Mouse (Mus musculus): ENCODE measurements at regions not wholly inside any gene's neighbourhood (a gene's known extent, or its start where the extent isn't known, plus 50 kb on each side); places are given as distances from the start of the nearest gene placed in this dataset.
"Not testable (repeated sequence)": the region's sequence is repeated elsewhere in the genome, so short reads cannot be mapped to it uniquely, and the experiment has no call there.

DNA sequence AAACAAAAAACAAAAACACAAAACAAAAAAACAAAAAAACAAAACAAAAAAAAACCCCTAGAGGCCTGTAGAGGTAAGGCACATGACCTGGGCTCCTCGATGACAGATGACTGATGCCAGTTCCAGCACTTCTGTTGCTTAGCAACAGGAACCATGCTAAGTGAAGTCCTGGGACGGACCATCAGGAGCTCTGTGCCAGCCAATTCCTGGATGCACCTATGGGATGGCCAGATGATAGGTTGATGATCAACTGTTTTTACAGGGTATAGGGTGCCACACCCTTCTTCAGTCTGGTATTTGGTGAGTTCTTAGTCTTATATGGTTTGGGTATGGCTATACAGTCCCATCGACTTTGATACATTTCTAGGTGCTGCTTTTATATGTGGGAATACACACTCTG, 209.9 kb downstream of the Med10 start:
- no peak for DNase-seq (ENCODE audit: low spot score)

DNA sequence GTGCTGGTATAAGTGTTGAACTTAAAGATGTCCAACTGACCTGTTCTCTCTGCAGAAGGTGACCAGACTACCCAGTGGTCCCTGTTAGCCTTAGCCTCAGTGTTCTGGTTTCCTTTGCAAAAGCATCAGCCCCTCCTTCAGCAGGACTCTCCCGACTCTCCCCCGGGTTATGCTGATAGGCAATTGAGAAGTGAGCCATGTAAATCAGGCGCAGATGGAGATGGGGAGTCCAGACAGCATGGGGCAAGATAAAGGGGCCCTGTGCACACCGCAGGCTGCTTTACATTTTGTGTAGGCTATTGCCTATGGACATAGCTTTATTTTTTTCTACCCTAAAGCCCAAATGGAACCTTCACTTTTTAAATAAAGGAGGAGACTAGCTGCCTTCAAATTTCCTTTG, 213.0 kb downstream of the Med10 start:
- no peak for DNase-seq (ENCODE audit: low spot score)

DNA sequence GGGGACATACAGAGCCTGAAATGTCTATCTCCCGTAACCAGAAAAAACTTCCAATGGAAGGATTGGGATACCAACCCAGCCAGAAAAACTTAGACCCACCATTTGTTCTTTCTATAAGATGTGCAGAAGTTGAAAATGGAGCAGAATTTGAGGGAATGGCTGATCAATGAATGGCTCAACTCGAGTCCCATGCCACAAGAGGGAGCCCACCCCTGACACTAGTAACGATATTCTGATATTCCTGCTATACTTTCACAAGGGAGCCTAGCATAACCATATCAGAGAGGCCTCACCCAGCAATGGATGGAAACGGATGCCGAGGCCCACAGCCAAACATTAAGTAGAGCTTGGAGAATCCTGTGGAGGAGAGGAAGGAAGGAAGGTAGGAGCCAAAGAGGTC, 215.3 kb downstream of the Med10 start:
- DNase-seq (ENCODE audit: low spot score), result no peak

- no peak for DNase-seq (ENCODE audit: low spot score)
These were observed 218.0 kb downstream of the Med10 start for GRCm38 (mm10) chr13:70019999-70020838.

GRCm38 (mm10) chr13:70033249-70033648, 231.1 kb downstream of the Med10 start:
- DNase-seq (ENCODE audit: low spot score), result no peak

- no peak for DNase-seq (ENCODE audit: low spot score)
These were observed 231.6 kb downstream of the Med10 start for GRCm38 (mm10) chr13:70033763-70034162.

DNA sequence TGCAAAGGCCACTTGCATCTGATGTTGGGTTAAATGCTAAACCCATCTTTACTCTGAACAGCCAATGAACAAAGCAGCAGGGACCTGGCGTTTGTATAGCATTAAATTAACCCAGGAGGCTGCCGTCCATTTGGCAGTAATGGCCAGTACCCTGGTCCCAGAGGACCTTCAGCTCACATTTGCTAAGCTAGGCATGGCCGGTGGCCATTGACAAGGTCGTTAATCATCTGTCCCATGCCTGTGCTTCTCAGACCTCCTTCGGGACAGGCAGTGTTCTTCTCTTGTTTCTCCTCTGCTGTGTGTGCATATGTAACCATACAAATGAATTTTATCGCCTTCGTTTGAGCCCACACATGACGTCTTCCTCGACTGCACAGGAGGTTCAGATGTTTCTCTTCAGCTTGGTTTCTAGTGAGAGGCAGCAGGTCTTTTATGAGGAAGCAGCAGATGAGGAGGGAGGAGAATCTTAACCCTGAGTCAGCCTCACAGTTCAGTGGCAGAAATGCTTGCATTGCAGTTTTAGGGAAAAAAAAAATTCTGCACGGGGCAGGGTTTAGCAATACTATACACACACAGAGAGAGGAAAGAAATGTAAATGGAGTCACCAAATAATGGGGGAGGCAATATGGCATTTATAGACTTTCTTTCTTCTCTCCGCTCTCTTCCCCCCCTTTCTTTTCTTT, 235.9 kb downstream of the Med10 start:
- DNase-seq (ENCODE audit: low spot score), result no peak

- DNase-seq (ENCODE audit: low spot score), result no peak
These were observed 255.7 kb downstream of the Med10 start for GRCm38 (mm10) chr13:70057920-70058319.

- DNase-seq (ENCODE audit: low spot score), result no peak
These were observed 259.3 kb downstream of the Med10 start for GRCm38 (mm10) chr13:70061363-70061945.

- DNase-seq (ENCODE audit: low spot score), result no peak
These were observed 271.5 kb downstream of the Med10 start for GRCm38 (mm10) chr13:70073655-70074054.

DNA sequence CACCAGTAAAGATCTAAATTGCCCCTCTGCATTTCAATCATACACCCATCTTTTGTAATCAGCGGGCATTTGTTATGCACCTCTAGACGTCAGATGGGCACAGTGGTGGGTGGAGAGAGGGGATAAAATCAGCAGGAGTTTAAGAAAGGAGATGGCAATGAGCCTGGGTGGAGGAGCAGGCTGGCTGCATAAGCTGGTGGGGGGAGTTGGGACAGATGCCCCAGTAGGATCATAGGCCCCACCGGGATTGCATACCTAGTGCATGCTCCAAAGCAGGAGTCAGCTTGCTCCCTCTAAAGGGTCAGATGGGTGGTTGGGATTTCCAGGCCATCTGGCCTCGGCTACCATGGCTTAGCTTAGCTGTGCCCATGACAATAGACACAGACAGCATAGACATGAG, 273.2 kb downstream of the Med10 start:
- no peak for DNase-seq (ENCODE audit: low spot score)

DNA sequence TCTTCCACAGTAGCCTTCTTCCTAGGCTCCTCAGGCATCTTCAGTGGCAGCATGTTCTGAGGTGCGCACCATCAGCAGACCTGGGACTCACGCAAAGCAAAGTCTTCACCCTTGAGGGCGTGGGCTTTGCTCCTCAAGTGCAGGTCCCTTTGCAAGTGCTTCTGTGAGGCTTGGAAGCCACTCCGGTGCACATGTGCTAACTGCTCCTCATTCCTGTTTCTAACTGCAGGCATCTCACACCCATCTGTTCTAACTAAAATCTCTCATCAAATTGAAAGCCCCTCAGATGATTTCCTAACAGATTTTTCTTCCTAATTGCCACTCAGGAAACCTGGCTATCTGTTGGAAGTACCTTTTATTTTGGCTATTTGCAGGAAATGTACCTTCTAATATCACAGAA, 278.9 kb downstream of the Med10 start:
- DNase-seq (ENCODE audit: low spot score), result no peak

DNA sequence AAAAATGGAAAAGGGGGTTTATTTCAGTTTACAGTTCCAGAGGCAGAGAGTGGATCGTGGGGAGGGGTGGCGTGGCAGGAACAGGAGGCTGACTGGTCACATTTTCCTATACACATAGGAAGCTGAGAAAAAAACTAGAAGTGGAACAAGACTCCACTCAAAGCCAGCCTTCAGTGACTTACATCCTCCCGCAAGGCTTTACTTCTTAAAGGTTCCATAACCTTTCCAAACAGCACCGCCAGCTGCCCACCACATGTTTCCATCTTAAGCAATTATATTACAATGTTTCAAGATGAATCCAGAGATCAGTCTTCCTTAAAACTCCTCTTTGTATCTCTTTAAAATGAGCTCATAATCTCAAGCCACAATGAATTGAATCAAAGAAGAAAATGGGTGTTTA, 290.7 kb downstream of the Med10 start:
- DNase-seq (ENCODE audit: low spot score), result no peak

DNA sequence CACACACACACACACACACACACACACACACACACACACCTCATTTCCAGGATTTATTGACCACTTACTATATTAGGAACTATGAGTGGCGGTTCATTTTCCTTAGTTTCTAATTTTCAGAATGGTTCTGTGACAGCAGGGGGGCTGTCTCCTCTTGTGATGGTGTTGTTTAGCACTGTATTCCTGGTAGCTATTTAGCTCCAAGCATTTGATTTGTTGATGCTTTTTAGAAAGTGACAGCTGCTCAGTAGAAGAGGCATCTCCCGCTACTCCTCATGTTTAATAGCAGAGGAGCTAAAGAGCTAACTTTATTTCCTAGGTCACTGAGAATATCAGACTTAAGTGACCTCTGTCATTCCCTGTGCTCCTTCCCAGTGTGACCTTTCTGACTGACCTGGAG, 291.8 kb downstream of the Med10 start:
- DNase-seq (ENCODE audit: low spot score), result no peak

DNA sequence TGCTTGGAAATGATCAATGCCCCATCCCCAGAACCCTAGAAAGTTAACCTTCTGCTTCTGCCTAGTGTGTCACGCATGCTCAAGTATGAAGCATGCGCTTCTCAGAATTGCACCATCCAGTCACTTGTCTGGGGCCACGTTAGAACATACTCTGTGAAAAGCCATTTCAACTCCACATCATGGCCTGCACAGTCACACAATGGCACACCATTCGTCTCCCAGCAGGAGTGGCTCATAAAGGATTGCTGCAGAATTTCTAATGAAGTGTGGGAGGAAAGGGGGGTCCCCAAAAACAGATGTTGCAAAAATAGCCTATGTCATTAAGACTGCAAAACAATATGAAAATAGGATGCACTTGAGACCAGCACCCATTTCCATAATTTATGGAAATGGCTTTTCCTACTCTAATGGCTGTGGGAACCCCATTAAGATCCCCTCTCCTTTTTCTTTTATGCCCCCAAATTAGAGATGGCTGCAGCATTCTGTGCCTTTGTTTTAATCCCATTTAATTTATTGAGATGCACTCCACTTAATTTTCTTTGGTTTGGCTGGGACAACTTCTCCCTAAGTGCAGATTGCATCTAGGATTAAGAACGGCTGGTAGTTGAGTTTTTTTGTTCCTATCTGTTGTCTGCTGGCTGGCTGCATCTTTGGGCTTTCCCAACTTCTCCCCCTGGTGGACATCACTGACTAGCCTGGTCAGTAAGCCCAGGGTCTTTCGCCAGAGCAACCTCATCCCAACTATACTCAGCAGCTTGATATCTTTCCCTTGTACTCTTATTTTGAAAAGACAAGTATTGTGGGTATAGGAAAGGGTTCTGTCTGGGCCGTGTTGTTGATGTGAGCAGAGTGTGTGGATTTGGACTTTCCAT, 294.5 kb downstream of the Med10 start:
- DNase-seq (ENCODE audit: low spot score), result no peak

- not testable (repeated sequence) for DNase-seq (ENCODE audit: low spot score)
These were observed 297.9 kb downstream of the Med10 start for GRCm38 (mm10) chr13:70100091-70100490.

DNA sequence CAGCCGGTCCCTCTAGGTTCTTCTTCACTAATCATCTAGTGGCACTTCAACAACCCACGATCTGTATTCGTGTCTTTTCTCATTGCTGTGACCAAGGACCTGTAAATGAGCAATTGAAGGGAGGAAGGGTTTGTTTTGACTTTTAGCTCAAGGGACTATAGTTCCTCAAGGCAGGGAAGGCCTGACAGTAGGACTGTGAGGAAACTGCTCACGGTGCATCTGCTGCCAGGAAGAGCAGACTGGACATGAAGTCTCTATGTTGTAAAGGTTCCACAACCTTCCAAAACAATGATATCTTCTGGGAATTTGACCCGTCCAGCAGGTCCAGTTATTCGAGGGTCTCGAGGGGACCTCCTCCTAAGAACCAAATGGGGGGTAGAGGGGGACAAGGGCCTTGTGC, 300.8 kb downstream of the Med10 start:
- DNase-seq (ENCODE audit: low spot score), result no peak

DNA sequence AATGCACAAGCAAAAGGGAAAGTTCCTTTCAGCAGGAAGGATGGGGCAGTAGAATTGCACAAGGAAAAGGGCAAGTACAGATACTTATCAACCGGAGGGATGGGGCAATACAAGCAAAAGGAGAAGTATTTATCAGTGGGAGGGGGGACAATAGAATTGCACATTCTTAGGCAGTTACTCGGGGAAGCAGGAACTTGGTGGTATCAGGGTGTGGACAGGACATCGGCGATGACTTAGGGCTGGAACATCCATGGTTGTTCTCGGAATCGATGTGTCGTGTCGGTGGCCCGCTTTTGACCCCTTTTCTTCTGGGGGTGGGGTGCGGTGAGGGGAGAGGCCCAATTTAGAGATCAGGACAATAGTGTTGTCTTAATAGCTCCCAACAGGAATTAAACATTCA, 301.3 kb downstream of the Med10 start:
- not testable (repeated sequence) for DNase-seq (ENCODE audit: low spot score)

DNA sequence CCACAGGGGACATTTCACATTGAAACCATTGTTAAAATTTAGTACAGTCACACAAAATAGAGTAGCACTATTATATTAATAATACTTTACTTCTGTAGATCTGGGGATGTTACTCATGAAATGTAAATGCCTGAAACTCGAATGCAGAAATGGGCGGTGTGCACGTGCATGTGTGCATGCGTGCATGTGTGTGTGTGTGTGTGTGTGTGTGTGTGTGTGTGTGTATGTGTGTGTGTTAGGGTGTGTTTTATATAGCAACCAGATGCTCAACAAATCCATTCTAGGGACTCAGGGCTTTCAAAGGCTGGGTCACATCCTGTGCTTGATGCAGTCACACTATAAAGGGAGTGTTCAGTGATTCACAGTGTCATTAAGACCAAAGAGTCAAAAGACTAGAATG, 301.7 kb downstream of the Med10 start:
- DNase-seq (ENCODE audit: low spot score), result no peak

- DNase-seq (ENCODE audit: low spot score), result no peak
These were observed 313.4 kb downstream of the Med10 start for GRCm38 (mm10) chr13:70115576-70115975.

DNA sequence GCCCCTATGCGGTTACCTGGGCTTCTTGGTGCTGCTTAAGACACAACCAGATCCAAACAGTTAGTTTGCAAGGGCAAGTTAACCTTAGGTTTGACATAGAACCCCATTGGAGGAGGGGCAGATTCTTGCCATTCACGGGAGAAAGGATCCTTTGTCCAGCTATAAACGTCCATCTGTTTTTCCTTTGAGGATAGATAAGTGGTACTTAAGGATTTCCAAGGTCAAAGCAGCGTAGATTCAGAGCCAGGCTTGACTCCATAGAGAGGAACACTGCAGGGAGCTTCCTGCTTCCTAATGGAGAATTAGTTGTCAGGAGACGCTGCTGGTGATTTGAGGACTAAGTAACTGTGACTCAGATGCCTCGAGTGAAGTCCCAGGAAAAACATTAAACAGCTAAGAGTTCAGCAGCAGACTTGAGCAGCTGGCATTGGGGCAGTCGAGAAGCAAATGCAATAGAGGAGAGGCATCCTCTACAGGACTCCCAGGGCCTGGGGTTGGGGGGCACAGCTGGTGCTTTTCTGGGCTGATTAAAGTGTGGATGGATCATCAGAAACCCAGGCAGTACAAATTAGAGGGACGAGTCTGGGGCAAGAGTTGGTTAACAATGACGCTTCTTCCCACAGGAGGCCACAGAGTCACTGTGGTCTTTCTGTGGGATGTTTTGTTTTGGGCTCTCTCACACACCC, 322.8 kb downstream of the Med10 start:
- DNase-seq (ENCODE audit: low spot score), result no peak

DNA sequence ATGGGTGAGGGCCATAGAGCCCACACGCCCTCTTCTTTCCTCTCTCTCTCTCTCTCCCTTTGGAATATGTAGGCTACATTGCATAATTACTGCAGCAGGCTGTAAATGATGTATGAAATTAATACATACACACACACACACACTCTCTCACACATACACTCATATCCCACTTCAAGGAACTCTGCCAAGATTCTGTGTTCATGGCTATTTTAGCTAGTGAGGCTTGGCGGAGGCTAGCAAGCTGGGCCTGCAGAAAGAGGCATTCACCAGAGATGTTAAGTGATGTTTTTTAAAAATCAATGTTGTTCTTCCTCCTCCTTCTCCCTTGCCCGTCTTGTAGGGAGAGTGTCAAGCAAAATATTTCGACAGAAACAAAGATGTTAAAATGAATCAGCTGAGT, 325.1 kb downstream of the Med10 start:
- no peak for DNase-seq (ENCODE audit: low spot score)

Measured in urinary bladder, postnatal 25 days (tissue).